Mouse (Mus musculus) neural tube, embryonic 11.5 days (tissue): ENCODE data around the gene Mboat7. TPM values are rescaled to one million over a fixed set of nuclear protein-coding genes. Genes with fewer than 3 reads are reported as not detected.
"Not testable (repeated sequence)": the region's sequence is repeated elsewhere in the genome, so short reads cannot be mapped to it uniquely, and the experiment has no call there.

Source experiments
- ATAC-seq: fragments of 200-750 bp; cut with Nextera tagmentation; 2 replicates; pipeline ENCODE4 v1.8.0; 2017; ENCODE audit warnings: moderate number of reproducible peaks, mild to moderate bottlenecking, moderate TSS enrichment, moderate library complexity; ENCODE audit not compliant: insufficient read depth, low FRiP score, low TSS enrichment
- DNase-seq: peaks from one replicate; pipeline ENCODE4 v3.0.0-alpha.2; 2015; ENCODE audit warnings: low spot score
- H3K27ac ChIP-seq: fragments of 300-500 bp; sonication (generic); 2 replicates; pipeline ENCODE4 v1.5.1; 2014; ENCODE audit warnings: low read depth, mild to moderate bottlenecking, low read length
- H3K27me3 ChIP-seq: fragments of 300-500 bp; sonication (generic); 2 replicates; pipeline ENCODE4 v1.6.1; 2014; ENCODE audit warnings: mild to moderate bottlenecking, low read length, mixed read lengths; ENCODE audit not compliant: control insufficient read depth, insufficient read depth
- H3K36me3 ChIP-seq: fragments of 300-500 bp; sonication (generic); 2 replicates; pipeline ENCODE4 v1.6.1; 2014; ENCODE audit warnings: mild to moderate bottlenecking, low read length, moderate library complexity, mixed read lengths; ENCODE audit not compliant: control insufficient read depth, insufficient read depth
- H3K4me1 ChIP-seq: fragments of 300-500 bp; sonication (generic); 2 replicates; pipeline ENCODE4 v1.6.1; 2014; ENCODE audit warnings: low read length, mixed read lengths; ENCODE audit not compliant: control insufficient read depth, insufficient read depth
- H3K4me2 ChIP-seq: fragments of 300-500 bp; sonication (generic); 2 replicates; pipeline ENCODE4 v1.6.1; 2014; ENCODE audit warnings: low read depth, mild to moderate bottlenecking, moderate library complexity
- H3K4me3 ChIP-seq: fragments of 300-500 bp; sonication (generic); 2 replicates; pipeline ENCODE4 v1.5.1; 2014; ENCODE audit warnings: low read depth, low read length
- H3K9ac ChIP-seq: fragments of 300-500 bp; sonication (generic); 2 replicates; pipeline ENCODE4 v1.6.1; 2014; ENCODE audit warnings: mild to moderate bottlenecking, low read length
- H3K9me3 ChIP-seq: fragments of 300-500 bp; sonication (generic); 2 replicates; pipeline ENCODE4 v1.6.1; 2016; ENCODE audit warnings: low read length; ENCODE audit not compliant: control insufficient read depth
- WGBS: fragments of 180-500 bp; shearing (Covaris S2); extraction: QIAGEN DNeasy Blood & Tissue Kit; methylation state at CpG from one replicate; pipeline ENCODE4 v1.1.7; 2014; 5-methylcytosine and 5-hydroxymethylcytosine counted together
- polyA plus RNA-seq: library from polyadenylated mRNA; unstranded; fragments of >200 nt; fragmentation: Nextera tagmentation; extraction: Ambion mirVana; gene quantifications from 2 replicates; pipeline ENCODE4 v1.2.1, GENCODE M21; 2014

Gene Mboat7
- polyA plus RNA-seq, 1 experiment from 2014 or later: 33.5 TPM

DNA sequence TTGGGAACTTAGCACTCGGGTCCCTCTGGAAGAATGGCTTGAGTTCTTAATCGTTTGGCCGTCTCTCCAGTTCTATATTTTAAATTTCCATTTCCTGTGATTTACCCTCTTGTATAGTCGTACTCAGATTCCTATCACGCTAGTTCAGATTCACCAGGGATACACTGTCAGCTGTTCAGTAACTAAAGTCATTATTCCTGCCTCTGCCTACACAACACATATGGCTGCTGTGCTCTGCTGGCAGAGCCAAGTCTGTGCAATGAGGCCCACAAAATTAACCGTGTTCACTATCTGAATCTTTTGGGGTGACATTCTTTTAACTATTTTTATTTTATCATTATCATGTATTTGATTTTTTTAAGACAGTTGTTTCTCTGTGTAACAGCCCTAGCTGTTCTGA is 5.1 kb upstream of the Mboat7 start:
- Histone ChIP-seq H3K27ac (no peak overlapping the region), H3K4me1 (0 out of 2 replicates have a peak, but pooled peaks cover 6% of the 10 kb centered on the region), H3K27me3 (no peaks in the 10 kb centered on the region), H3K9ac (no peak overlapping the region), H3K9me3 (no peaks in the 10 kb centered on the region), H3K4me2 (no peak overlapping the region), H3K36me3 (peaks cover 4% of the 10 kb centered on the region), H3K4me3 (no peak overlapping the region)
- DNase-seq (no peak), ATAC-seq (no peak)
- WGBS: 94% methylated on average over 6 of the region's 6 CpGs

DNA sequence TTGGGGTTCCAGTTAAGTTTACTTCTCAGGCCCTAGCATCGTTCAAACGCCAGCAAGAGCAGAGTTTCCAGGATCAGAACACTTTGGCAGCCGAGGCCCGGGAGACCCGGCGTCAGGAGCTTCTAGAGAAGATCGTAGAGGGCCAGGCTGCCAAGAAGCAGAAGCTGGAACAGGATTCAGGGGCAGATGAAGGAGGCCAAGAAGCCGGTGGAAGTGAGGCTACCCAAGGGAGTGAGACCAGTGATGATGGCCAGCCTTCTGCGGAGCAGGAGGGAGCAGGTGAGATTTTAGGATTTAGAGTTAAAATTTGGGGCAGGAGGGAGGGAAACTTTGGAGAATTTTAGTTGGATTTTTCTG is 1.6 kb upstream of the Mboat7 start:
- 6% methylated on average over 9 of the region's 9 CpGs for WGBS
- not testable (repeated sequence) for ATAC-seq, DNase-seq

DNA sequence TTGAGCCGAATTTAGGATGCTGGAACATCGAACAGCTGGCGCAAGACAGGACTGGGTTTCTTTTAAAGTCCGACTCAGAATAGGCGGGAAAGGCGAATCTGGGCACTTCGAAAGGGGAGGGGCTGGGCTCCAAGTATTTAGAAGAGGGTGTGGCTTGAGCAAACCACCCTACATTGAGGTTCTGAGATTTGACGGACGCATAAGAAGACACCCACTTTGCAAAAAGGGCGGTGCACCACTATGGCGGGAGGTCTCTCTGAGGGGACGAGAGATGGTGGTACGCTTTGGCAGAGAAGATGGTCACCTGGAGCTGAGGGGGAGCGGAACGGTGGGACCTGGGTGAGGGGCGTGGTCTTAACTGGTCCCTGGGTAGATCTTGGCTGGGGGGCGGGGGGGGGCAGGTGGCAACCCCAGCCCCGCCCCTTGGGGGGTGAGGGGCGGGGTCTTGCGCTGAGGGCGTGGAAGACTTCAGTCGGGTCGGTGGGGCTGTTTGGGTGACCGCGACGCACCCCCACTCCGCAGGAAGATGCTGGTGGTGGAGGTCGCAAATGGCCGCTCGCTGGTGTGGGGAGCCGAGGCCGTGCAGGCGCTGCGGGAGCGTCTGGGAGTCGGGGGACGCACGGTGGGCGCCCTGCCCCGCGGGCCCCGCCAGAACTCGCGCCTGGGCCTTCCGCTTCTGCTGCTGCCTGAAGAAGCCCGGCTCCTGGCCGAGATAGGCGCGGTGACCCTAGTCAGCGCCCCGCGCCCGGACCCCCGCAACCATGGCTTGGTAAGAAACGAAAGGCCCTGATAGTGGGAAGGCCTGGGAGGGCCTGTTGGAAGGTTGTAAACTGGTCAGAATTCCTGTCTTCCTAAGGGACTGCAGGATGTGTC is 989 bp upstream of the Mboat7 start:
- DNase-seq (peak; percentile 80), ATAC-seq (peak; percentile 32)
- peak overlapping the region; percentile 78 for H3K4me2 ChIP-seq
- H3K27me3 ChIP-seq: no peaks in the 10 kb centered on the region
- H3K36me3 ChIP-seq: peaks cover 2% of the 10 kb centered on the region; the same call in 1 of the 2 replicates
- H3K9ac ChIP-seq: peak overlapping the region; percentile 75
- peak overlapping the region; percentile 53 for H3K4me3 ChIP-seq
- WGBS: under 1% methylated on average over 43 of the region's 55 CpGs
- no peaks in the 10 kb centered on the region for H3K9me3 ChIP-seq
- H3K27ac ChIP-seq: peak overlapping the region; percentile 88
- H3K4me1 ChIP-seq: 0 out of 2 replicates have a peak, but pooled peaks cover 11% of the 10 kb centered on the region

More for the DNA sequence above, 1.6 kb upstream of the Mboat7 start:
- peak overlapping the region; percentile 78 for H3K4me2 ChIP-seq
- peak overlapping the region; percentile 75 for H3K9ac ChIP-seq
- H3K27me3 ChIP-seq, H3K9me3 ChIP-seq, H3K36me3 ChIP-seq: not testable (repeated sequence)
- H3K4me1 ChIP-seq: 0 out of 2 replicates have a peak, but pooled peaks cover 11% of the 10 kb centered on the region
- H3K4me3 ChIP-seq: peak overlapping the region; percentile 53
- H3K27ac ChIP-seq: peak overlapping the region; percentile 88

DNA sequence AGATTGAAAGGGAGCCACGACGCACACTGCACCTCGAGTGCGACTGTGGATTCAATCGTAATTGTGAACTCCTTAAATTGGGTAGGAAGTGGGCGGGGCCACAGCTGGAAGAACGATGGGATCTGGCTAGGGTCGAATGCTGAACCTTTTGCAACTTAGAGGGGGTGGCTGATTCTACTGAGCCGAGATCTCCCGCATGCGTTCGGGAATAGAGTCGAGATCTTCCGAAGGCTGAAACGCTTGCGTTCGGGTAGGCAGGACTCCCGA is 419 bp upstream of the Mboat7 start:
- Histone ChIP-seq H3K36me3 (no peaks in the 10 kb centered on the region; the same call in 1 of the 2 replicates), H3K27ac (peak overlapping the region; percentile 88), H3K4me3 (peak overlapping the region; percentile 53), H3K9me3 (no peaks in the 10 kb centered on the region), H3K4me2 (peak overlapping the region; percentile 78), H3K9ac (peak overlapping the region; percentile 75), H3K4me1 (0 out of 2 replicates have a peak, but pooled peaks cover 11% of the 10 kb centered on the region), H3K27me3 (no peaks in the 10 kb centered on the region)
- WGBS: under 1% methylated on average over 18 of the region's 18 CpGs
- DNase-seq (no peak), ATAC-seq (no peak)

DNA sequence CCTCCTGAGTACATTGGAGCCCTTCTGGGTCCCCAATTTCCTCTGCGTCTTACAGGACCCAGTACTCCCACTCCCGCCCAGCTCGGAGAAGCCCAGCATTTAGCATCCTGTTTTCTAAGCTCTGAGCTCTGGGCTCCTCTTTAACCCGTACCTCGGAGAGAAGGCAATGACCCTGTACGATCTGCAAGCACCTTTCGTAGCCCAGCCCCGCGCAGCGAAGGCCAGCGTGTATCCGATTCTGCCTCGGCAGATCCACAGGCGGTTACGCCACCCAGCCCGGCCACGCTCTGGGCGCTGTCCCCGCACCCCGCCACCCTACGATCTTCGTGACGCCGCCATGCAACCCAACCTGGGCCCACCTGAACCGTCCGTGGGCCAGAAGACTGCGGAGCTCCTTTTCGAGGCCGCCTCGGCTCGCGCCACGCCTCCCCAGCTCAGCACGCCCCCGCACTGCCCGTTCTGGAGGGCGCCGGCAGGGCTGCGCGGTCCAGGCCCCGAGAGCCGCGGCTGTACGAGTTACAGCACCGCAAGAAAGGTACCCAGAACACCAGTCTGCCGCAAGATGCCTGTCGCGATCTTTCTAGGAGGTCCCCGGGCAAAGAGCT is 839 bp downstream of the Mboat7 start, which contains the start of gene Tsen34:
TSS of gene Tsen34 (plus strand) at position 482 of the 605 bp plus-strand sequence.
- H3K36me3 ChIP-seq: no peaks in the 10 kb centered on the region; the same call in 1 of the 2 replicates
- H3K9me3 ChIP-seq: no peaks in the 10 kb centered on the region
- WGBS: under 1% methylated on average over 49 of the region's 49 CpGs
- H3K9ac ChIP-seq: peak within 1 kb of the TSS; percentile 75
- 0 out of 2 replicates have a peak, but pooled peaks cover 11% of the 10 kb centered on the region for H3K4me1 ChIP-seq
- no peaks in the 10 kb centered on the region for H3K27me3 ChIP-seq
- peak within 1 kb of the TSS; percentile 88 for H3K27ac ChIP-seq
- H3K4me3 ChIP-seq: peak within 1 kb of the TSS; percentile 53
- H3K4me2 ChIP-seq: peak within 1 kb of the TSS; percentile 78
- ATAC-seq (peak; percentile 66; the same call in 1 of the 2 replicates), DNase-seq (no peak)

DNA sequence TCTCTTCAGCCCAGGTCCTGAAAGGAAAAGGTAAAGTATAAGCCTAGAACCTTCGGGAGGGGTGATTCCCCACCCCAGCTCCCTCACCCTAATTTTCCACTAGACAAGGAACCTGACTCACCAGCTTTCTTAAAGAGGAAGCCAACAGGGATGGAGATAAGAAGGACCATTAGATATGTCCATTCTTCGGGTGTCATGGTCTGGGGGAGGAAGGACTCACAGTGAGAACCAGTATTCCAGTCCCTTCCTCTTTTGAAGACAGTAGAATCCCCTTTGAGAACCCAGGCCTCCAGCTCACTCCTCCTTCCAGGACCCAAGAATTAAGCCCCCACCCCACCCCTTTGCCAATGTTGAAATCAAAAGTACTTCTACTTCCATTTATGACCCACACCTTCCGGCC is 1.4 kb downstream of the Mboat7 start:
- H3K4me1 ChIP-seq: 0 out of 2 replicates have a peak, but pooled peaks cover 11% of the 10 kb centered on the region
- peak overlapping the region; percentile 75 for H3K9ac ChIP-seq
- no peak for ATAC-seq
- H3K4me2 ChIP-seq: peak overlapping the region; percentile 78
- no peaks in the 10 kb centered on the region for H3K27me3 ChIP-seq
- no peaks in the 10 kb centered on the region; the same call in 1 of the 2 replicates for H3K36me3 ChIP-seq
- no peak overlapping the region for H3K27ac ChIP-seq
- WGBS: 42% methylated on average over 3 of the region's 3 CpGs
- peak overlapping the region; percentile 53 for H3K4me3 ChIP-seq
- DNase-seq: no peak
- H3K9me3 ChIP-seq: no peaks in the 10 kb centered on the region

DNA sequence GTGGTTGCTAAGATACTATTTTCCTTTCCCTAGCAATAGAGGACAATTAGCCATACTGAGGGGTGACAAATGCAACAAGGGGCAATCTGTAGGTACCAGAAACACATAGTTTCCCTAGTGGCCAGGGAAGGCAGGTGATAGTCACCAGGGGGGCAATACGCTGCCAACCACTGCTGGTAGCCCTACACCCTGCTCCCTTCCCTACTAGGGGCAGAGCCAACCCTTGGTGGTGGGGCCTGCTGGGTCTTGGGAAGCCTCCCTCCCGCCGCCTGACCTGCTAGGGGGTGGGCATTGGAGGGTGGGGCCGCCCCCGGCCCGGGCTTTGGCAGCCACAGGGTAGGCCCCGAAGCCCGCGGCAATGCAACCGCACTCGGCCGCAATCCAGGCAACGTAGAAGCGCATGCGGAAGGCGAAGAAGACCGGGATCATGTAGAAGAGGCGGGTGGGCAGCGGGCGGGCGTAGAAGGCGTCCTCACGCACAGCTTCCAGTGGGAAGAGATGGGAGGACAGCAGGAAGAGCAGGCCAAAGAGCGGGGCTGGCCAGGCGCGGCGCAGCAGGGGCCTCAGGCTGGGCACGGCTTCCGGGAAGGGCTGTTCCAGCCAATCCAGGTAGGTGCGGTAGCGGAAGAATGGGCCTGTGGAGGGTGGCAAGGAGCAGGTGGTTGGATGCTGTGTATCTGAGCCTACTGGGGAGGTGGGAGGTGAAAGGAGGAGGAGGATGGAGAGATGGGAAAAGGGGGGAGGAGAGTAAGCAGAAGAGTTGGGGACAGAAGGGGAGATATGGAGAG is 7.7 kb downstream of the Mboat7 start:
- ATAC-seq (peak; percentile 31; the same call in 1 of the 2 replicates), DNase-seq (no peak)
- Histone ChIP-seq H3K27ac (no peak overlapping the region), H3K4me2 (no peak overlapping the region), H3K27me3 (no peaks in the 10 kb centered on the region), H3K36me3 (peaks cover 3% of the 10 kb centered on the region), H3K9ac (no peak overlapping the region; the same call in 1 of the 2 replicates), H3K4me3 (no peak overlapping the region), H3K9me3 (no peaks in the 10 kb centered on the region), H3K4me1 (peaks cover 4% of the 10 kb centered on the region)
- 82% methylated on average over 31 of the region's 31 CpGs for WGBS

DNA sequence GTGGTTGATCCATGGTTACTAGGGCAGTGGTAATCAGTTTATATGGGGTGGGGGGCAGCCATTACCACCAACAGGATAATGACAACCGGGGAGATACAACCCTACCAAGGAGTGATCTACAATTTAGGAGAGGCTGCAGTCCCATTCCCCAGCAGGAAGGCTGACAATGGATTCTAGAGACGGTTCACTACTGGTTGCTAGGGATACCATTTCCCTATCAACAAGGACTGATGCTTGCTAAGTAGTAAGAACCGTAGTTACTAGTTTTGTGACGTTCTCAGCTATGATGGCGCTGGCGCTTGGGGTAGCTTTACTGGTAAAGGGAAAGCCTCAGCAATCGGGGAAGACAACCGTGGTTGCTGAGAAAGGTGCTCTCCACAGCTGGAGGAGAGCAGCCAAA is 8.6 kb downstream of the Mboat7 start:
- WGBS: 80% methylated on average over 8 of the region's 8 CpGs
- ATAC-seq: no peak

More for the DNA sequence above, 8.6 kb downstream of the Mboat7 start:
- H3K9me3 ChIP-seq: no peaks in the 10 kb centered on the region
- no peaks in the 10 kb centered on the region for H3K27me3 ChIP-seq
- H3K27ac ChIP-seq: no peak overlapping the region
- H3K4me2 ChIP-seq: no peak overlapping the region
- no peak overlapping the region for H3K9ac ChIP-seq
- H3K4me1 ChIP-seq: peaks cover 4% of the 10 kb centered on the region
- peaks cover 3% of the 10 kb centered on the region for H3K36me3 ChIP-seq
- no peak for DNase-seq
- no peak overlapping the region for H3K4me3 ChIP-seq
